ENCODE assay signal across 25 mouse cellular contexts in genomic region chr4:95895199-95895754, GRCm38 (mm10).
DNase-seq lines count a peak whose midpoint lies in the region; ATAC-seq and TF ChIP-seq lines count a peak whose summit lies in the region.
"Had no signal": no experiment of that assay in that cellular context is flagged by ENCODE, and none has a peak within 500 bp of the region (broad histone marks: within the 10 kb centered on the region; RNA-seq: fewer than 3 reads in every experiment).

No protein-coding gene starts in this region.

- H3K36me3 ChIP-seq in lung, postnatal 0 days (ENCODE audit: insufficient read depth, low read length), result no peaks in the 10 kb centered on the region
- H3K36me3 ChIP-seq in midbrain, embryonic 16.5 days (ENCODE audit: control insufficient read depth, insufficient read depth, low read length), result no peaks in the 10 kb centered on the region
- H3K36me3 ChIP-seq: embryonic facial prominence, embryonic 15.5 days; G1E; kidney, embryonic 15.5 days; limb, embryonic 12.5 days; neural tube, embryonic 12.5 days had no signal

- H3K4me3 ChIP-seq in lung, postnatal 0 days (ENCODE audit: low read depth, low read length), result no peak overlapping the region
- H3K4me3 ChIP-seq in lung, adult 2 months (replicated peaks; ENCODE audit: extremely low read depth, low read depth, low read length), result no peak overlapping the region
- H3K4me3 ChIP-seq in midbrain, embryonic 16.5 days (ENCODE audit: low read depth, low read length), result no peak overlapping the region
- H3K4me3 ChIP-seq: embryonic facial prominence, embryonic 15.5 days; forebrain, embryonic 13.5 days; kidney, embryonic 15.5 days; layer of hippocampus, adult 2 months; left cerebral cortex, adult 2 months; limb, embryonic 12.5 days; myocyte; neural tube, embryonic 12.5 days had no signal

- no peak for DNase-seq in frontal cortex, postnatal 14 days (ENCODE audit: low spot score in 2 of 2)
- DNase-seq in lung, postnatal 0 days (ENCODE audit: low spot score), result peak; percentile 6
- no peak for DNase-seq in lung, adult 2 months
- DNase-seq in brain, adult 2 months (ENCODE audit: low read depth, low spot score), result peak; percentile 53
- DNase-seq: adrenal gland, postnatal 10 days; cerebellum, adult 11-12 months; cerebellum, adult 9-11 months; heart, postnatal 14 days; kidney, adult 18-20 months; kidney, postnatal 25 days; thymus, postnatal 14 days had no signal

- H3K27ac ChIP-seq in lung, postnatal 0 days (ENCODE audit: low read length), result no peak overlapping the region
- H3K27ac ChIP-seq in midbrain, embryonic 16.5 days (ENCODE audit: low read length), result no peak overlapping the region
- H3K27ac ChIP-seq: embryonic facial prominence, embryonic 15.5 days; forebrain, embryonic 13.5 days; kidney, embryonic 15.5 days; layer of hippocampus, adult 2 months; left cerebral cortex, adult 2 months; limb, embryonic 12.5 days; neural tube, embryonic 12.5 days had no signal

- peak; percentile 51 for ATAC-seq in frontal cortex, adult (ENCODE audit: low TSS enrichment)
- ATAC-seq in lung, postnatal 0 days, result peak; percentile 9; the same call in 1 of the 2 replicates
- ATAC-seq in megakaryocyte progenitor cell, adult 5-6 weeks (replicated peaks; ENCODE audit: poor library complexity), result 0 out of 2 replicates have a peak, but pooled peaks have one; percentile 11
- no peak for ATAC-seq in midbrain, embryonic 16.5 days
- ATAC-seq: forebrain, embryonic 13.5 days; hindbrain, embryonic 16.5 days had no signal

- peaks cover 14% of the 10 kb centered on the region; the same call in 1 of the 2 replicates for H3K4me1 ChIP-seq in lung, postnatal 0 days (ENCODE audit: insufficient read depth, low read depth, low read length)
- H3K4me1 ChIP-seq in lung, adult 2 months (ENCODE audit: control insufficient read depth, insufficient read depth, low read length), result no peaks in the 10 kb centered on the region; the same call in 1 of the 2 replicates
- no peaks in the 10 kb centered on the region for H3K4me1 ChIP-seq in midbrain, embryonic 16.5 days (ENCODE audit: control insufficient read depth, insufficient read depth, low read length)

- no peaks in the 10 kb centered on the region for H3K27me3 ChIP-seq in lung, postnatal 0 days (replicated peaks; ENCODE audit: insufficient read depth, low read length)
- H3K27me3 ChIP-seq in midbrain, embryonic 16.5 days (ENCODE audit: control insufficient read depth, insufficient read depth, low read depth, low read length), result no peaks in the 10 kb centered on the region
- H3K27me3 ChIP-seq: embryonic facial prominence, embryonic 15.5 days; forebrain, embryonic 13.5 days; kidney, embryonic 15.5 days; limb, embryonic 12.5 days; neural tube, embryonic 12.5 days had no signal

- no peak overlapping the region for H3K9ac ChIP-seq in lung, postnatal 0 days (replicated peaks; ENCODE audit: low read depth)
- no peak overlapping the region for H3K9ac ChIP-seq in midbrain, embryonic 16.5 days (ENCODE audit: low read depth, low read length)
- H3K9ac ChIP-seq: embryonic facial prominence, embryonic 15.5 days; forebrain, embryonic 13.5 days; kidney, embryonic 15.5 days; limb, embryonic 12.5 days; neural tube, embryonic 12.5 days had no signal

- no peak for TF ChIP-seq EP300 in lung, postnatal 0 days (IDR thresholded peaks at IDR 0.05)

- WGBS in lung, postnatal 0 days, result 56% methylated on average over 2 of the region's 2 CpGs
- 63% methylated on average over 2 of the region's 2 CpGs for WGBS in lung, adult 2 months
- 88% methylated on average over 2 of the region's 2 CpGs for WGBS in midbrain, embryonic 16.5 days

- no peak overlapping the region for H3K4me2 ChIP-seq in lung, postnatal 0 days (replicated peaks; ENCODE audit: low read depth, low read length)
- no peak overlapping the region for H3K4me2 ChIP-seq in midbrain, embryonic 16.5 days (ENCODE audit: low read length)
- H3K4me2 ChIP-seq: embryonic facial prominence, embryonic 15.5 days; forebrain, embryonic 13.5 days; kidney, embryonic 15.5 days; limb, embryonic 12.5 days; midbrain, embryonic 11.5 days; neural tube, embryonic 12.5 days had no signal

- H3K9me3 ChIP-seq in lung, postnatal 0 days (ENCODE audit: low read length), result no peaks in the 10 kb centered on the region
- H3K9me3 ChIP-seq in midbrain, embryonic 16.5 days (replicated peaks; ENCODE audit: control insufficient read depth, low read length, poor library complexity, severe bottlenecking), result no peaks in the 10 kb centered on the region
- H3K9me3 ChIP-seq: embryonic facial prominence, embryonic 15.5 days; forebrain, embryonic 13.5 days; kidney, embryonic 15.5 days; limb, embryonic 12.5 days; neural tube, embryonic 12.5 days had no signal

- no peak for TF ChIP-seq POLR2A in lung, adult 2 months (IDR thresholded peaks at IDR 0.05; ENCODE audit: borderline replicate concordance, extremely low read depth, low read depth, low read length)

- TF ChIP-seq CTCF in lung, postnatal 0 days (IDR thresholded peaks at IDR 0.05), result no peak
- TF ChIP-seq CTCF in lung, adult 2 months (IDR thresholded peaks at IDR 0.05; ENCODE audit: insufficient read depth, low read length), result no peak

Comparison
In these comparisons a context has a peak if more than half of its experiments do, and no peak if none do; other contexts are left out.
1. DNase-seq: peak in lung, postnatal 0 days (single experiment) and brain, adult 2 months (single experiment); none in frontal cortex, postnatal 14 days (0 of 2) and lung, adult 2 months (single experiment).